Mouse (Mus musculus): ENCODE measurements at regions not wholly inside any gene's neighbourhood (a gene's known extent, or its start where the extent isn't known, plus 50 kb on each side); places are given as distances from the start of the nearest gene placed in this dataset.
"Not testable (repeated sequence)": the region's sequence is repeated elsewhere in the genome, so short reads cannot be mapped to it uniquely, and the experiment has no call there.

GRCm38 (mm10) chr7:39650483-39651102 is 133.0 kb downstream of the Zfp619 start:
- Histone ChIP-seq H3K9ac (no peak overlapping the region), H3K4me3 (ENCODE audit: low read depth, low read length) (no peak overlapping the region), H3K27me3 (ENCODE audit: insufficient read depth, low read length) (no peaks in the 10 kb centered on the region), H3K4me1 (ENCODE audit: insufficient read depth) (no peaks in the 10 kb centered on the region), H3K36me3 (ENCODE audit: insufficient read depth) (no peaks in the 10 kb centered on the region), H3K4me2 (ENCODE audit: low read depth) (no peak overlapping the region), H3K9me3 (ENCODE audit: low read length) (no peaks in the 10 kb centered on the region), H3K27ac (ENCODE audit: low read depth, low read length) (no peak overlapping the region)
- 70% methylated on average over 6 of the region's 6 CpGs for WGBS
- no peak for DNase-seq
- TF ChIP-seq CTCF (IDR thresholded peaks at IDR 0.05; ENCODE audit: low read depth), result no peak
- ATAC-seq, result no peak

- Histone ChIP-seq H3K4me1 (ENCODE audit: insufficient read depth) (no peaks in the 10 kb centered on the region), H3K36me3 (ENCODE audit: insufficient read depth) (no peaks in the 10 kb centered on the region), H3K27ac (ENCODE audit: low read depth, low read length) (no peak overlapping the region), H3K4me3 (ENCODE audit: low read depth, low read length) (no peak overlapping the region), H3K27me3 (ENCODE audit: insufficient read depth, low read length) (no peaks in the 10 kb centered on the region), H3K9ac (no peak overlapping the region), H3K4me2 (ENCODE audit: low read depth) (0 out of 2 replicates have a peak overlapping the region, but pooled peaks have one; percentile 2), H3K9me3 (ENCODE audit: low read length) (no peaks in the 10 kb centered on the region)
- peak; percentile 17; the same call in 1 of the 2 replicates for TF ChIP-seq CTCF (IDR thresholded peaks at IDR 0.05; ENCODE audit: low read depth)
- DNase-seq (peak; percentile 57), ATAC-seq (peak; percentile 69)
- 26% methylated on average over 4 of the region's 4 CpGs for WGBS
These were observed 137.2 kb downstream of the Zfp619 start for GRCm38 (mm10) chr7:39654563-39655286.

- H3K4me3 ChIP-seq (ENCODE audit: low read depth, low read length), result peak overlapping the region; percentile 44
- not testable (repeated sequence) for H3K27me3 ChIP-seq (ENCODE audit: insufficient read depth, low read length); H3K36me3 ChIP-seq (ENCODE audit: insufficient read depth); H3K9me3 ChIP-seq (ENCODE audit: low read length); H3K4me1 ChIP-seq (ENCODE audit: insufficient read depth)
- peak overlapping the region; percentile 81 for H3K27ac ChIP-seq (ENCODE audit: low read depth, low read length)
- DNase-seq (peak; percentile 50), ATAC-seq (peak; percentile 90)
- peak overlapping the region; percentile 51 for H3K4me2 ChIP-seq (ENCODE audit: low read depth)
- H3K9ac ChIP-seq, result peak overlapping the region; percentile 52
- WGBS, result 18% methylated on average over 21 of the region's 23 CpGs
These were observed 137.7 kb downstream of the Zfp619 start for GRCm38 (mm10) chr7:39655287-39655652.

DNA sequence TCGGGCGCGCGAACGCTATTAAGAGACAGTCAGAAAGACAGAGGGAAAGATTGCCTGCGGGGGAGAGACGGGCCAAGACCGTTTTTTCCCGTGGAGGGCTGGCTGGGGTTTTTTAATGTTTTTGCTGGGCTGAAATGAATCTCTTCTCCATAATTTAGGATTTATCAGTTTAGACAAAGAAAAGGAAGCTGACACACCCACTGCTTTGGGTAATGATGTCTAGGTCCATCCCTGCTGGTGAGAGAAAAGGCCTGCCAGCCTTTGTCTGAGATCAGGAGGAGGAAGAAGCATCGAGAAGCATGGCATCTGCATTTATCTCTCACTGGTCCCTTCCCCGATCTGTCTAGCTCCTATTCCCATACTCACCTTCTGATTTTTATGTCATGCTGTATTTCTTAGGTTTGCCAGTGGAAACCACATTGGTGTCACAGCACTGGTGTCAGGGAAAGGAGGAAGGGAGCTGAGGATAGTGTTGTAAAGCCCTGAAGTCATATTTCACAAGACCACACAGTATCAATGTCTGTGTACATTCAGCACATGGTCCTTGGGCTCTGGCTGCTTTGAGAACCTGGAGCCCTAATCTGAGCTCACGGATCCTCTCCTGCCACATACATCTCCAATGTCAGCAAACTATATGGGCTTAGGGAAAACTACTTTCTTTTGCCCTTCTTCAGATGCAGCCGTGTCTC is 138.3 kb downstream of the Zfp619 start:
- WGBS, result 28% methylated on average over 13 of the region's 13 CpGs
- H3K4me2 ChIP-seq (ENCODE audit: low read depth), result peak overlapping the region; percentile 51
- TF ChIP-seq CTCF (IDR thresholded peaks at IDR 0.05; ENCODE audit: low read depth), result no peak
- peak overlapping the region; percentile 52 for H3K9ac ChIP-seq
- H3K9me3 ChIP-seq (ENCODE audit: low read length), result no peaks in the 10 kb centered on the region
- peak; percentile 58 for DNase-seq
- H3K27ac ChIP-seq (ENCODE audit: low read depth, low read length), result peak overlapping the region; percentile 81
- peak; percentile 84 for ATAC-seq
- no peaks in the 10 kb centered on the region for H3K36me3 ChIP-seq (ENCODE audit: insufficient read depth)
- H3K4me3 ChIP-seq (ENCODE audit: low read depth, low read length), result peak overlapping the region; percentile 44
- no peaks in the 10 kb centered on the region for H3K4me1 ChIP-seq (ENCODE audit: insufficient read depth)
- no peaks in the 10 kb centered on the region for H3K27me3 ChIP-seq (ENCODE audit: insufficient read depth, low read length)

GRCm38 (mm10) chr7:39659597-39659996 is 142.0 kb downstream of the Zfp619 start:
- Histone ChIP-seq H3K36me3 (ENCODE audit: insufficient read depth) (no peaks in the 10 kb centered on the region), H3K4me1 (ENCODE audit: insufficient read depth) (no peaks in the 10 kb centered on the region), H3K4me3 (ENCODE audit: low read depth, low read length) (no peak overlapping the region), H3K9ac (no peak overlapping the region), H3K27me3 (ENCODE audit: insufficient read depth, low read length) (no peaks in the 10 kb centered on the region), H3K27ac (ENCODE audit: low read depth, low read length) (no peak overlapping the region), H3K4me2 (ENCODE audit: low read depth) (no peak overlapping the region), H3K9me3 (ENCODE audit: low read length) (no peaks in the 10 kb centered on the region)
- DNase-seq (no peak), ATAC-seq (no peak)
- TF ChIP-seq CTCF (IDR thresholded peaks at IDR 0.05; ENCODE audit: low read depth), result no peak
- 39% methylated on average over 5 of the region's 5 CpGs for WGBS

DNA sequence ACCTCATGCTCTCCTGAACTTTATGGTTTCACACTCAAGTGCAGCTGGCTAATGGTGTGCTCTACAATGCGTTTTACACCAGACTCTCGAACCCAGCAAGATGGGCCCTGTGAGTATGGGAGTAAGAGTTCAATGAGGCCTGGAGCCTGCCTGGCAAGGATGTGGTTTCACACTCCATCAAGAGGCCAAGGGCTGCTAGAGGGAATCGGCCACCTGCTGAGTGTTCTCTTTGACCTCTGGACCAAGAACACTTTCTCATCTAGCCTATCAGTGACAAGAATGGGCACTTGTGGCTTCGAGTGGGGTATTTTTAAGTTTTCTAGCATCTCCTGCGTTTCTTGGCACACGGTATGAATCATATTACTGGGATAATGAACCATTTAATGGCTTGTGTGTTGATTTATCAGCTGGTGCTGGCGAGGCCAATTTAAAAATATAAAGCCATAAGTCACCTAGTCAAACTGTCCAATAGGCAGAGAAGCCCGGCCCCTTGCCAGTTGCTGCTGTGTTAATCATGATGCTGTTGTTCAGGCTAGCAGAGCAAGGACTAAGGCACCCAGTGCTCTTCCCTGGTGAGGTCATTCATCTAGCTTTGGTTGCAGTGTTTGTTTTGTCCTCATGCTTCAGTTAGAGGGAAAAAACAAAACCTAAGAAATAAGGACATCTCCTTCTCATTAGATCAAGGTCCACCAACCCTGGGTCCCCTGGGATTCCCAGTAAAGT is 157.7 kb downstream of the Zfp619 start:
- DNase-seq (no peak), ATAC-seq (no peak)
- WGBS, result 79% methylated on average over 8 of the region's 8 CpGs
- Histone ChIP-seq H3K4me1 (ENCODE audit: insufficient read depth) (no peaks in the 10 kb centered on the region), H3K27me3 (ENCODE audit: insufficient read depth, low read length) (no peaks in the 10 kb centered on the region), H3K4me3 (ENCODE audit: low read depth, low read length) (no peak overlapping the region), H3K9me3 (ENCODE audit: low read length) (no peaks in the 10 kb centered on the region), H3K36me3 (ENCODE audit: insufficient read depth) (no peaks in the 10 kb centered on the region), H3K9ac (no peak overlapping the region), H3K27ac (ENCODE audit: low read depth, low read length) (no peak overlapping the region), H3K4me2 (ENCODE audit: low read depth) (no peak overlapping the region)
- no peak for TF ChIP-seq CTCF (IDR thresholded peaks at IDR 0.05; ENCODE audit: low read depth)
